Mouse (Mus musculus): Measurements from ENCODE around the gene G2e3.

GRCm38 (mm10) chr12:51362898-51363297 lies 15.0 kb downstream of the G2e3 start:
- TF ChIP-seq POLR2A (IDR thresholded peaks at IDR 0.05; ENCODE audit: borderline replicate concordance, extremely low read depth, low read depth, low read length): no peak
- no peak for TF ChIP-seq CTCF (IDR thresholded peaks at IDR 0.05; ENCODE audit: insufficient read depth, low read length)
